Mouse (Mus musculus): Measurements from ENCODE around the gene Hvcn1. TPM values are rescaled to one million over a fixed set of nuclear protein-coding genes. Genes with fewer than 3 reads are reported as not detected.
A peak's percentile ranks its signal among the peaks of the same experiment; 100 is the strongest.

Gene Hvcn1
- polyA plus RNA-seq, 1 experiment from 2014 or later, result 7.9 TPM

DNA sequence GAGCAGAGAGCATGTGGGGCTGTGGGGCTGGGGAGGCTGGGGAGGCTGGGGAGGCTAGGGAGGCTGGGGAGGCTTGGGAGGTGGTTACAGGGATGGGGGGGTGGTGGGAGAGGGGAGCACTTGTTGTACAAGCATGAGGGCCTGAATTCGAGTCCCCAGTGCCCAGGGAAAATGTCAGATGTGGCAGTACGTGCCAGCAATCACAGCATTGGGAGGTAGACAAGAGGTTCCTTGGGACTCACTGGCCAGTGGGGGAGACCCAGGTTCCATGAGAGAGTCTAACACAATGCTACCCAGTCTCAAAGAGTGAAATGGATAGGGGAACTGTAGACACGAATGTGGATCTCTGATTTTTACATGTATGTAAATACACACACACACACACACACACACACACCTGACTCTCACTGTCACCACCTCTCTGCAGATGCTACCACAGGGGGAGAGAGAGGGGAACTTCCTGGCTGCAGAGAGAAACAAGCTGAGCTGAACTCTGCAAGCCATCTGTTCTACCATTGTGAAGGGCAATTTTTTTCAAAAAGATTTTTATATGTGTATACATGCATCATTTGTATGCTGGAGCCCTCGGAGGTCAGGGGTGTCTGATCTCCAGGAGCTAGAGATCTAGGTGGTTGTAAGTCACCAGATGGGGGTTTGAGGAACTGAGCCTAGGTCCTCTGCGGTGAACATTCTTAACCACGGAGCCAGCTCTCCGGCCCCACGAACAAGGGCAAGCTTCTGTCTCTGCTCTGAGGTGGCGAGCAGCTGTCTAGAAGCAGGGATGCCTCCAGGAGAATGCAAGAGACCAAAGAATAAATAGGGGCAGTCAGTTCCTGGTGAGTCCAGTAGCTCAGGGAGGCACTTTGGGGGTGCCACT, 28.0 kb downstream of the Hvcn1 start:
- Histone ChIP-seq H3K36me3 (ENCODE audit: control insufficient read depth, insufficient read depth, low read length) (no peaks in the 10 kb centered on the region), H3K27ac (replicated peaks; ENCODE audit: low read depth, low read length) (peak overlapping the region; percentile 68), H3K4me3 (ENCODE audit: low read depth, low read length) (no peak overlapping the region), H3K4me1 (ENCODE audit: control insufficient read depth, insufficient read depth, low read length) (peaks cover 18% of the 10 kb centered on the region), H3K4me2 (ENCODE audit: low read depth, low read length) (peak overlapping the region; percentile 31; the same call in 1 of the 2 replicates), H3K27me3 (replicated peaks; ENCODE audit: control insufficient read depth, insufficient read depth, low read length) (no peaks in the 10 kb centered on the region), H3K9ac (ENCODE audit: low read depth, low read length) (peak overlapping the region; percentile 52), H3K9me3 (ENCODE audit: control insufficient read depth, low read length) (no peaks in the 10 kb centered on the region)
- no peak for DNase-seq (ENCODE audit: low spot score)
- no peak; the same call in 1 of the 2 replicates for ATAC-seq (ENCODE audit: low read depth)
- 61% methylated on average over 9 of the region's 9 CpGs for WGBS

DNA sequence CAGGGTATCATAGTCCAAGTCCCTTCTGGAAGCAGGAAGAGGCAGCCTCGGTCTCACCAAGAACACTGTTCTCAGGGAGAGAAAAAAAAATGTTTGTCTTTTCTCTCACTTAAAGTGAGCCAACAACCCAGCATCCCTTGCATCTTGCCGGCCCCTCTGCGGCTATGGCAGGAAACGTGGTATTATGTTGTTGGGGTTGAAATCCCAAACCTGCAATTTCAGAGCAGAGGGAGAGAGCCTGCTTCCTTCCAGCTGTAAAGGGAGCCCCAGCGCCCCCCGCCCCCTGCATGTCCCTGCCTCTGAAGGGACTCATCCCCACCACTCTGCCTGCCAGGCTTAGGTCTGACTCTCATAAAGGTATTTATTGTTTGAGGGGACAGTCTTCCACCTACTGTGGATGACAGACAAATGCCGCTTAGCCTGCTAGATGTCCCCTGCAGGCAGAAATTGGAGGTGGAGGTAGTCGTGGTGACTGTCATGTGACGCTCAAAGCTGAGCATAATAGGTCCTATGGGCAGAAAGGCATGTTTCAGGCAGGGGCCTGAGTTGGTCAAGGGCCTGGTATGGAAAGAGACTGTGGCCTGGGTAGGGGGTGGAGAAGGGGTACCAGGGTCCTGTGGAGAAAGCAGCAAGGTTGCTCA, 28.7 kb downstream of the Hvcn1 start:
- Histone ChIP-seq H3K36me3 (ENCODE audit: control insufficient read depth, insufficient read depth, low read length) (peaks cover 6% of the 10 kb centered on the region; the same call in 1 of the 2 replicates), H3K4me3 (ENCODE audit: low read depth, low read length) (no peak overlapping the region), H3K9ac (ENCODE audit: low read depth, low read length) (peak overlapping the region; percentile 52), H3K27ac (replicated peaks; ENCODE audit: low read depth, low read length) (peak overlapping the region; percentile 68), H3K4me2 (ENCODE audit: low read depth, low read length) (peak overlapping the region; percentile 31; the same call in 1 of the 2 replicates), H3K27me3 (replicated peaks; ENCODE audit: control insufficient read depth, insufficient read depth, low read length) (no peaks in the 10 kb centered on the region), H3K9me3 (ENCODE audit: control insufficient read depth, low read length) (no peaks in the 10 kb centered on the region), H3K4me1 (ENCODE audit: control insufficient read depth, insufficient read depth, low read length) (peaks cover 18% of the 10 kb centered on the region)
- WGBS, result 29% methylated on average over 9 of the region's 9 CpGs
- DNase-seq (ENCODE audit: low spot score) (peak; percentile 82), ATAC-seq (ENCODE audit: low read depth) (peak; percentile 66)

DNA sequence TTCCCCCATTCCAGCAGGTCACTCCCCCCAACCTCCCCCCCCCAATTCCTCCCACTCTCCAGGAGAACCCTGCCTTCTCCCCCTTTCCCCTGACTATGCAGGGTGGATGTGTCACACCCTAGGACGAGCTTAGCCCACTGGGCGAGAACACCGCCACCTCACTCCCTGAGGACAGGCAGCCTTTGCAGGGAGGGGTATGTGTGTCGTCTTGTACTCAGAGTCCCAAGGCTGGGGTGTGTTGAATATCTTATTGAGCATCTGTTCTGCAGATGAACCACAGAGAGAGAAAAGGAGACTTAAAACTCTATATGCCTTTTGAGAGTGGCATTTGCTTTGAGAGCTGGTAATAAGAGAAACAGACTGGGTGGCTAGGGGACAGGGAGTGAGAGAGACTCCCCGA, 30.6 kb downstream of the Hvcn1 start:
- ATAC-seq (ENCODE audit: low read depth) (no peak), DNase-seq (ENCODE audit: low spot score) (peak; percentile 17)
- no peaks in the 10 kb centered on the region for H3K9me3 ChIP-seq (ENCODE audit: control insufficient read depth, low read length)
- peaks cover 18% of the 10 kb centered on the region for H3K4me1 ChIP-seq (ENCODE audit: control insufficient read depth, insufficient read depth, low read length)
- no peak overlapping the region for H3K9ac ChIP-seq (ENCODE audit: low read depth, low read length)
- H3K36me3 ChIP-seq (ENCODE audit: control insufficient read depth, insufficient read depth, low read length), result peaks cover 19% of the 10 kb centered on the region
- H3K27ac ChIP-seq (replicated peaks; ENCODE audit: low read depth, low read length), result peak overlapping the region; percentile 54; the same call in 1 of the 2 replicates
- WGBS, result 62% methylated on average over 5 of the region's 5 CpGs
- no peak overlapping the region for H3K4me3 ChIP-seq (ENCODE audit: low read depth, low read length)
- H3K4me2 ChIP-seq (ENCODE audit: low read depth, low read length), result no peak overlapping the region
- H3K27me3 ChIP-seq (replicated peaks; ENCODE audit: control insufficient read depth, insufficient read depth, low read length), result no peaks in the 10 kb centered on the region

DNA sequence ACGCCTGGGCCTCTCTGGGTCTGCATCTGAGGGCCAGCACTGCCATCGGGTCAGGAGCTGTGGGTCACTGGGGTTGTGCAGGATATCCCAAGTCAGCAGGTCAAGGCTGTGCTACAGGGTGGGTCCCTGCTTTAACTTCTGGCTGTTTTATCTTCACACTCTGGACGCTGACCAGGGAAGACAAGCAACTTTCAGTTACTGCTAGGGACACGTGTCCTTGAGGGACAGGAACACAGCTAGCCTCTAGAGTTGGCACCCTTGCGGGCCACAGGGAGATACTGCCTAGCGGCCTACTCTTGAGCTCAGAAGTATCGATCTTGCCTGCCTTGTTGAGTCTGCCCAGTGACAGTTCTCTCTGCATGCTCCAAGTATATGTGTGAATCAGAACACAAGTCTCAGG, 33.0 kb downstream of the Hvcn1 start:
- Histone ChIP-seq H3K9me3 (ENCODE audit: control insufficient read depth, low read length) (no peaks in the 10 kb centered on the region), H3K27ac (replicated peaks; ENCODE audit: low read depth, low read length) (no peak overlapping the region), H3K4me2 (ENCODE audit: low read depth, low read length) (no peak overlapping the region), H3K9ac (ENCODE audit: low read depth, low read length) (0 out of 2 replicates have a peak overlapping the region, but pooled peaks have one; percentile 25), H3K36me3 (ENCODE audit: control insufficient read depth, insufficient read depth, low read length) (peaks cover 19% of the 10 kb centered on the region), H3K4me3 (ENCODE audit: low read depth, low read length) (no peak overlapping the region), H3K27me3 (replicated peaks; ENCODE audit: control insufficient read depth, insufficient read depth, low read length) (no peaks in the 10 kb centered on the region), H3K4me1 (ENCODE audit: control insufficient read depth, insufficient read depth, low read length) (peaks cover 14% of the 10 kb centered on the region)
- 75% methylated on average over 7 of the region's 7 CpGs for WGBS
- DNase-seq (ENCODE audit: low spot score) (no peak), ATAC-seq (ENCODE audit: low read depth) (no peak)

DNA sequence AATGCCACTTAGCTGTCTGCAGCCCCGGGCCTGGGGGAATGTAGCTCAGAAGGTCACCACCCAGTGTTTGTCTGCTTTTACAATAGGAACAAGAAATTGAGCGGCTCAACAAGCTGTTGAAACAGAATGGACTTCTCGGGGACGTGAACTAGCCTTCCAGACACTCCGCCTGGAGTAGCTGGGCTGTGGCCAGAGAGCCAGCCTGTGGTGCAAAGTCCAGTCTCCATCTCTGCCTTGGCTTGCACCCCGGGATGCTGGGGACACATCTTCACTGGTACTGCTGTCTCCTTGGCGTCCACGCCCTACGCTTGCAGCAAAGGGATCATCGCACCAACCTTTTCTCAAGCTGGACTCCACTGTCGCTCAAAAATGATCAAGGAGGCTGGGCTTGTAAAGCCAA, 33.9 kb downstream of the Hvcn1 start:
- no peaks in the 10 kb centered on the region for H3K27me3 ChIP-seq (replicated peaks; ENCODE audit: control insufficient read depth, insufficient read depth, low read length)

DNA sequence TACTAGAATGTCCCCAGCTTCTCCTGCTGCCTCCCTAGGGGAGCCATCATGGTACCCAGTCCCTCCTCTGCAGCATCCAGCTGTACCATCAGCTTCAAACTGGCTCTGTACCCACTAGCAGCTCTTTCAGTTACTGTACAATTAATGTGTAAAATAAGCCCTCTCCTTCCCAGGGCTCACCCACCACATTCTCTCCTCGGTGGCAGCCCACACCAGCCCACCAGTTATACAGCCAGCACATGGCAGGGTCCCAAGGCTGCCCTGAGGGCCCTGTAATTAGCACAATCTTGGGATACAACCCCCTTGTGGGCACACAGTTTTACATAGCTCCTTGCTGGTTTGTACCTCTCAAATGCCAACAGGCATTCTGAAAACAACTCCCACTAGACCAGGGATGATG, 34.4 kb downstream of the Hvcn1 start:
- H3K27ac ChIP-seq (replicated peaks; ENCODE audit: low read depth, low read length), result no peak overlapping the region
- H3K36me3 ChIP-seq (ENCODE audit: control insufficient read depth, insufficient read depth, low read length), result peaks cover 19% of the 10 kb centered on the region
- ATAC-seq (ENCODE audit: low read depth), result peak; percentile 43; the same call in 1 of the 2 replicates
- DNase-seq (ENCODE audit: low spot score), result peak; percentile 48
- WGBS, result 50% methylated on average over 1 of the region's 1 CpGs
- H3K9me3 ChIP-seq (ENCODE audit: control insufficient read depth, low read length), result no peaks in the 10 kb centered on the region
- no peak overlapping the region for H3K4me3 ChIP-seq (ENCODE audit: low read depth, low read length)
- no peak overlapping the region for H3K9ac ChIP-seq (ENCODE audit: low read depth, low read length)
- no peak overlapping the region for H3K4me2 ChIP-seq (ENCODE audit: low read depth, low read length)
- H3K4me1 ChIP-seq (ENCODE audit: control insufficient read depth, insufficient read depth, low read length), result peaks cover under 1% of the 10 kb centered on the region; the same call in 1 of the 2 replicates
- H3K27me3 ChIP-seq (replicated peaks; ENCODE audit: control insufficient read depth, insufficient read depth, low read length), result no peaks in the 10 kb centered on the region

More for the DNA sequence above, 33.9 kb downstream of the Hvcn1 start:
- DNase-seq (ENCODE audit: low spot score) (no peak), ATAC-seq (ENCODE audit: low read depth) (no peak)
- WGBS, result 86% methylated on average over 11 of the region's 11 CpGs
- Histone ChIP-seq H3K4me1 (ENCODE audit: control insufficient read depth, insufficient read depth, low read length) (peaks cover 5% of the 10 kb centered on the region), H3K27ac (replicated peaks; ENCODE audit: low read depth, low read length) (no peak overlapping the region), H3K36me3 (ENCODE audit: control insufficient read depth, insufficient read depth, low read length) (peaks cover 19% of the 10 kb centered on the region), H3K4me2 (ENCODE audit: low read depth, low read length) (no peak overlapping the region), H3K4me3 (ENCODE audit: low read depth, low read length) (no peak overlapping the region), H3K9ac (ENCODE audit: low read depth, low read length) (no peak overlapping the region), H3K9me3 (ENCODE audit: control insufficient read depth, low read length) (no peaks in the 10 kb centered on the region)

DNA sequence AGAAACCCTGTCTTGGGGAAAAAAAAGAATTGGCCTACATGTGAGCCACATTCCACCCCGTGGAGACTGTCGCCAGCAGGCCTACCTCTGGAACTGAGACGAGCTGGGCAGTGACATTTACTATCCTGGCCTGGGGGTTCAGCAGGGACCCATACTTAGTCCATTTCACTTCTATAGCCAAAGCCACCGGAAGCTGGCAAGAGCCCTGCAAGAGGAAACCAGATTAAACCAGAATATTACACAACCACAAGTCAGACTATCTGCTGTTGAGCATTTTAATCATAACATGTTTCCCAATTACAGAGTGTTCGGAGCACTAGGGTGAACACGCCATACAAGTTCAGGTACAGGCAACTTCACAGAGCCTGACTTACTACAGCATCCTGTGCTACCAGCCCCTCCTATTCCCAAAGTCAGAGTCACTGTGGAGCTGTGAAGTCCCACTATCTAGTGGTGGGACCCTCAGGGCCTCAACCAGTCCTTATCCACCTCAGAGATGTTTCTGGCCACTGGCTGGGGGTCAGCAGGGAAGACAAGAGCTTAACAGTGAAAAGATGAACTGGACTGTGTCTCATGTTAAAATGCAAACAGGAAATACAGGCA, 36.0 kb downstream of the Hvcn1 start:
- Histone ChIP-seq H3K4me1 (ENCODE audit: control insufficient read depth, insufficient read depth, low read length) (no peaks in the 10 kb centered on the region), H3K4me2 (ENCODE audit: low read depth, low read length) (no peak overlapping the region), H3K9ac (ENCODE audit: low read depth, low read length) (no peak overlapping the region), H3K9me3 (ENCODE audit: control insufficient read depth, low read length) (no peaks in the 10 kb centered on the region), H3K27ac (replicated peaks; ENCODE audit: low read depth, low read length) (no peak overlapping the region), H3K4me3 (ENCODE audit: low read depth, low read length) (no peak overlapping the region), H3K27me3 (replicated peaks; ENCODE audit: control insufficient read depth, insufficient read depth, low read length) (no peaks in the 10 kb centered on the region), H3K36me3 (ENCODE audit: control insufficient read depth, insufficient read depth, low read length) (peaks cover 19% of the 10 kb centered on the region)
- WGBS, result 78% methylated on average over 6 of the region's 6 CpGs
- no peak for ATAC-seq (ENCODE audit: low read depth)
- DNase-seq (ENCODE audit: low spot score), result no peak

DNA sequence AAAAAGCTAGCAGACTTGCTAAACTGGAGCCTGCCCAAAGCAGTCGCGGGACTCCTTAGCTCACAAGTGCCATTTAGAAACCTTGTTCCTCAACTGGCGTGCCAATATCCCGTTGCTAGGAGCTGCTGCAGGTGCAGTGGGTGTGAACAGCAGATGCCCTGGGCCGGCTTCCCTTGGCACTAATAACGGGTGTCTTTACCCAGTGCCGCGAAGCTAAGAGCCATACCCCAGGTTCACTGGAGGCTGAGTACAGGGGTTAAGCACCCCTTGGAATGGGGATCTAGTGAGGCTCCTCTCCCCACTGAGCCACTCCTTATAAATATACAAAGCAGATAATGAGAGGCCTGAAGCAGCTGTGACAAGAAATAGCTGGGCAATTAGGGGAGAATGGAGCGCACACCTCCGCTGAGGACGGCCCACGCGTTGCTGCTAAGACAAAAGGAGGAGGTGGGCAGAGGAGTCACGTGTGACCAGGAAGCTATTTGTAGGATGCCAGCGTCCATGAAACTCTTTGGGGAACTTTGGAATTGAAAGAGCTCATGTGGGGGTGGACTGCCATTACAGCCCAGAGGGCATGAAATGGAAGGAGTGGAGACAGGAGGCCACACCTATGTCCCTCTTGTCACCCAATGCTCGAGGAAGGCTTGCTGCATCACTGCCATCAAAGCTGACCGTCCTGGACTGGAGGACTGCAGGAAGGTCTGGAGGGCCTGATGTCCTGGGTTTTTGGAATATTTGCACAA, 37.3 kb downstream of the Hvcn1 start:
- ATAC-seq (ENCODE audit: low read depth), result no peak
- Histone ChIP-seq H3K9ac (ENCODE audit: low read depth, low read length) (no peak overlapping the region), H3K4me1 (ENCODE audit: control insufficient read depth, insufficient read depth, low read length) (no peaks in the 10 kb centered on the region), H3K4me2 (ENCODE audit: low read depth, low read length) (no peak overlapping the region), H3K27ac (replicated peaks; ENCODE audit: low read depth, low read length) (no peak overlapping the region), H3K36me3 (ENCODE audit: control insufficient read depth, insufficient read depth, low read length) (peaks cover 33% of the 10 kb centered on the region), H3K27me3 (replicated peaks; ENCODE audit: control insufficient read depth, insufficient read depth, low read length) (no peaks in the 10 kb centered on the region), H3K9me3 (ENCODE audit: control insufficient read depth, low read length) (no peaks in the 10 kb centered on the region), H3K4me3 (ENCODE audit: low read depth, low read length) (no peak overlapping the region)
- peak; percentile 13 for DNase-seq (ENCODE audit: low spot score)
- 88% methylated on average over 17 of the region's 17 CpGs for WGBS

Measured in embryonic facial prominence, embryonic 14.5 days (tissue).